Mouse (Mus musculus) brain, embryonic 14.5 days (tissue): ENCODE data around the gene Ttc29. TPM values are rescaled to one million over a fixed set of nuclear protein-coding genes. Genes with fewer than 3 reads are reported as not detected.

Experiments
- DNase-seq: peaks from one replicate; pipeline ENCODE4 v3.0.0-alpha.2; 2011; ENCODE audit warnings: low read depth
- CTCF ChIP-seq: fragments of 200-500 bp; IDR thresholded peaks from 2 replicates; pipeline ENCODE4 v1.5.1; 2012; ENCODE audit warnings: inconsistent platforms, mild to moderate bottlenecking, moderate library complexity, borderline replicate concordance; ENCODE audit not compliant: insufficient read depth, insufficient read length; ENCODE audit errors: extremely low read depth
- POLR2A ChIP-seq: fragments of 200-500 bp; IDR thresholded peaks from 2 replicates; pipeline ENCODE4 v1.6.1; 2012; ENCODE audit warnings: mild to moderate bottlenecking, inconsistent platforms, borderline replicate concordance; ENCODE audit not compliant: poor library complexity, insufficient read depth, insufficient read length, severe bottlenecking; ENCODE audit errors: extremely low read depth
- polyA plus RNA-seq: library from polyadenylated mRNA; depleted of rRNA; stranded (reverse); fragments of >200 nt; gene quantifications from 2 replicates; pipeline ENCODE4 v1.2.3, GENCODE M21; 2012; rRNA removed

The Ttc29 gene
- polyA plus RNA-seq, 1 experiment, result 0.59 TPM

- peak; percentile 18 for DNase-seq
- TF ChIP-seq POLR2A, result no peak
- no peak for TF ChIP-seq CTCF
These were observed 223.6 kb downstream of the Ttc29 start for GRCm38 (mm10) chr8:78436661-78437060.

GRCm38 (mm10) chr8:78437140-78438045 lies 224.3 kb downstream of the Ttc29 start:
- TF ChIP-seq POLR2A (no peak), CTCF (no peak)
- DNase-seq, result peak; percentile 67

GRCm38 (mm10) chr8:78438121-78438520 lies 225.0 kb downstream of the Ttc29 start:
- TF ChIP-seq POLR2A (no peak), CTCF (no peak)
- peak; percentile 66 for DNase-seq

GRCm38 (mm10) chr8:78442781-78443180 lies 229.7 kb downstream of the Ttc29 start:
- TF ChIP-seq CTCF, result no peak
- TF ChIP-seq POLR2A, result no peak
- DNase-seq, result no peak

Other genes with a start within 250 kb of the Ttc29 start
- 8.9 and 16.4 TPM in 2 replicates for gene Pou4f2, start 223.3 kb downstream of the Ttc29 start, polyA plus RNA-seq